Mouse (Mus musculus) urinary bladder, adult 18-20 months (tissue): ENCODE measurements around the gene Frs3.

Source experiments
- DNase-seq, 2 experiments: peaks; one replicate each; pipeline ENCODE4 v3.0.0; 2022; ENCODE audit warnings: low spot score in 2 of 2, mixed read lengths in 2 of 2

The Frs3 gene

DNA sequence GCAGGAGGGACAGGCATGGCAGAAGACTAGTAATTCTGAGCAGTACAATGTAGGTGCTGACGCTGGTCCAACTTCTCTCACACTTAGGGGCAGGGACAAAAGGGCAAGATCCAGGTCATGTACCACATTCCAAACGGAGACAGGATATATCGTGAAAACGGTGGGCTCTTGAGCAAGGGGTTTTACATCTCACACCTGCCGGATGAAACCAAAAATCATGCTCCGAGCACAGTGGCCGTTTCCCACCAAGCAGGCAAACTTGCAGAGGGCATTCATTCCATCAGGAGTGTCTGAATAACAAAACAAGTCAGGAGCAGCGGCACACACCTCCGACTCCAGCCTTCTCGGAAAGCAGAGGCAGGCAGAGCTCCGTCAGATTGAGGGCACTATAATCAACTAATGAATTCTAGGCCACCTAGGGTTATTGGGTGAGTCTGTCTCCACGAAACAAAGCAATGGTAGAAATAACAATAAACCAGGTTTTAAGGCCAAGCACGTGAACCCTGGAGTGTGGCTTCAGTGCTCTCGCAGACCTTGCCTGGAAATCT lies 46.8 kb downstream of the Frs3 start:
- DNase-seq, result no peak

DNA sequence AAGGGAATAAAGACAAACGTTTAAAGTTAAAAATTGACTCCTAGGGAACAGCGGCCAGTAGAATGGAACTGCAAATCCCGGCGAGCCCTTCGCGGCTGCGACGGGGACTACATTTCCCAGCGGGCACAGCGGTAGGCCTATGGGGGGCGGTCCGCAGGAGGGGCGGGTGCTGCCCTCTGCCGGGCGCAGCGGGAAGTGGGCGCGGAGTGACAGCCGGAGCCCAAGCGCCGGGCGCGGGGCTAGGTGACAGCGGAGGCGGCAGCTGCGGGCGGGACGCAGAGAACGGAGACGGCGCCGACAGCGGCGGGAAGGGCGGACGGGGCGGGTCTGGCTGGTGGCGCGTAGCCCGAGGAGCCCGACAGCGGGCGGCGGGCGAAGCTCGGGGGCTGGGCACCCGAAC lies 48.0 kb downstream of the Frs3 start, which contains the start of gene Tfeb:
TSS of gene Tfeb (plus strand) at position 175 of the 400 bp plus-strand sequence.
- peak; percentile 93 to 95 for DNase-seq

DNA sequence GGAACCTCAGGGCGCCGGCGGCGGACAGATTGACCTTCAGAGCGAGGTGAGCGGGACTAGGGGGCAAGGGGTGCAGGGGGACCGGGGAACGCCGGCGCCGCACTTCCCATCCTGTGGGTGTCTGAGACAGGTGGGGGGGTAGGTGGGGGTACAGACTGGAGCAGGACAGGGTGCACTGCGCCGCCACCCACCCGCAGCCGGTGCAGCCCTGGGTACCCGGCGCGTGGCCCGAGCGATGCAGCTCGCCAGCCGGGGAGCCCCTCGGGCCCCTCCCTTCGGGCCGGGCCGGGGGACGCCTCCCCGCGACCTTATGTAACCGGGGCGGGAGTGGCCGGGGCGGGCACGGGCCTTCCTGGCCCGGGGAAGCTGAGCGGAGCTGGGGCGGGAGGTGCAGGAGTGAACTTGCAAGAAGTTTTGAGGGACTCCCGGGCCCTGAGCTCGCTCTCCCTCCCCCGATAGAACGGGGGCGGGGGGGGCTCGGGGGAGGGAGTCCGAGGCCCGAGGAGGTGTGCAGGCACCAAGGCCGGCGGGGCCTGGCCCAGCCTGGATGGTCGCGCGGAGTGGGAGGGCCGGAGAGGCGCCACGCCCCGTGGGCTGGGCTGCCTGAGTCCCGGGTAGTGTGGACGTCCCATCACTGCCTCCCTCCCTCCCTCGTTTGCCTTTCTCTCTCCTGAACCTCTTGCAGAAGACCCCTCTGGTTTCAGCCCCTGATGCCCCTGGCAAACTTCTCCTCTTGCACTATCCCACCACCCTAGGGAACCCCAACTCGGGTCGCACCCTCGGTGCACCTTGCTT lies 48.6 kb downstream of the Frs3 start:
- peak; percentile 87 for DNase-seq

DNA sequence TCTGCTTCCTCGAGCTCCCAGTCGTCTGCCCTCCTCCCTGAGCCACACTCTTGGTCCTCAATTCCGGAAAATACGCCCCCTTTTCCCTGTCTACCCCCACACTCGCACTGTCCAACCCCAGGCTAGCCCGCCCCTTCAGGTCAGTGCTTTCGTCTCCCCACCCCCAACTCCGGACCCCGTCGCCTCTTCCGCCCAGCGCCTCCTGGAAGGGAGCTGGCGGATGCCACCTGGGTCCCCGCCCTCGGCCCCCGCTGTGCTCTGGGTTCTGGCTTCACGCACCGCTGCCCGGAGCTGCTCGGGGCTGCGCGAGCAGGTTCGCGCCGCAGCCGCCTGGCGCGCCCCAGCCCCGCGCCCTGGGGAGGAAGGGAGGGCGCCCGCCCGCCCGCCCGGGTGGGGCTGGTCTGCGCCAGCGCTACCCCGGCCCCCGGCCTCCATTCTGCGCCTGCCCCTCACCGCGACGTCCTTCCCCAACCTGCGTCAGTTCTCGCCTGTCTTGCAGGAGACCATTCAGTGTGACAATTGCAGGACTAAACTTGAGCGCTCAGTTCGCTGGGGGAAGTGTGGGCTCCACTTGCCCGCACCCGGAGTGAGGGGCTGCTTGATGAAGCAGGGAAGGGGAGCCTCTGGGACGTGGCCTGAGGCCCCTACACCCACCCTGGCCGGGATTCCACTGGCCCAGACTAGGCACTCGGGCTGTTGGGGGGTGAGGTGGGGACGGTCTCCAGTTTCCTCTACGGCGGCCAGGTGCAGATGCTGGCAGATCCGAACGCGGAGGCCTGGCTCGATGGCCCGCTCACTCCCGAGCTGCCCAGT lies 49.4 kb downstream of the Frs3 start:
- peak in 1 of 2 experiments; percentile 33 for DNase-seq

DNA sequence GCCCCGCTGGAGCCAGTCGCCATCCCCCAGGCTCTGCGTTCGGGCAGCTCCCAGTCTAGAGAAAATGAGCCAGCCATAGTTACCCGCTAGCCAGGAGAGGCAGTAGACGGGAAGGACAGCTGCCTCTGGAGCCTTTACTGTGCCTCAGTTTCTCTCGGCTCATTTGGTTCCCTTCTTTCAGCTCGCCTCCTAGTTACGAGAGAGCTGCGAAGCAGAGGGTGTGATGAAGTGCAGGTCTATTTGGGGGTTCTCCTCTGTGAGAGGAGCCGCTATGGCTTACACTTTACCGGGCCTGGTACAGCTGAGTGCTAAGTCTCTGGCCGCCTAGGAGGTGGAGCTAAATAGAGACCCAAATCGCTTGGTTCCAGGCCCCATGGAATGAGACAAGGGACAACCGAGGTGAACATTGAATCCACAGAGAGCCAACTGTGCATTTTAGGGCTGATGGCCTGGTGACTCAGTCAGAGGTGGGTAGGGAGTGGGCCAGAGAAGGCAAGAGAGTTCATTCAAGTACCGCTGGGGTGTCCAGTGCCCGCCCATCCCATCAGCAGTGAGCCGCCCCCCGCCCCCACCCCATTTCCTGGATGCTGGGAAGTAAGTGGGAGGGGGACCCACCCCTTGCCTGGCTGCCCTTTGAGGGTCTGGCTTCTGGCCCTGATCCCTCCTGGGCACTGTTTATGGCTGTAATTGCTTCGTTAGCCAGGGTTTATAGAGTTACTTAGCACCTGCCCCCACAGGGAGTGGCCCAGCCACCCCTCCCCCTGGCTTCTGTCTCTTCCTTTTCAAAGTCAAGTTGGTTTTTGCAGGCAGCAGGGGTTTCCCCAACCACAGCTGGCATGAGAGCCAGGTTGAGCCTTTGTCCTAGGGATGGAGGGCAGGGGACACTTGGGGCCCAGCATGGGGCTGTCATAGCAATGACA lies 50.3 kb downstream of the Frs3 start:
- DNase-seq, result no peak

DNA sequence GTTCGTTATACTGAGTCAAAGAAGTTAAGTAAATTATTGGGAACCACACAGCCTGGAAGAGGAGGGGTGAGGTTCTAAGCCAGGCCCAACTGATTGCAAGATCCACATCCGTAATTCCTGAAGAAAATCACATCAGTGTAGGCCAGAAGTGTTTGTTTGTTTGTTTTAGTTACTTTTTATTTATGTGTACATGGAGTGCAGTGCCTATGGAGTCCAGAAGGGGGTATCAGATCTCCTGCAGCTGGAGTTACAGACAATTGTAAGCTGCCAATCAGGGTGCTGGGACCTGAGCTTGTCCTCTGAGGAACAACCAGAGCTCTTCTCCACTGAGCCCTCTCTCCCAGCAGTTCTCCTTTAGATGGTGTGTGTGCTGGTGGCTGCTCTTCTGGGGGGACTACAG lies 51.4 kb downstream of the Frs3 start:
- no peak for DNase-seq

DNA sequence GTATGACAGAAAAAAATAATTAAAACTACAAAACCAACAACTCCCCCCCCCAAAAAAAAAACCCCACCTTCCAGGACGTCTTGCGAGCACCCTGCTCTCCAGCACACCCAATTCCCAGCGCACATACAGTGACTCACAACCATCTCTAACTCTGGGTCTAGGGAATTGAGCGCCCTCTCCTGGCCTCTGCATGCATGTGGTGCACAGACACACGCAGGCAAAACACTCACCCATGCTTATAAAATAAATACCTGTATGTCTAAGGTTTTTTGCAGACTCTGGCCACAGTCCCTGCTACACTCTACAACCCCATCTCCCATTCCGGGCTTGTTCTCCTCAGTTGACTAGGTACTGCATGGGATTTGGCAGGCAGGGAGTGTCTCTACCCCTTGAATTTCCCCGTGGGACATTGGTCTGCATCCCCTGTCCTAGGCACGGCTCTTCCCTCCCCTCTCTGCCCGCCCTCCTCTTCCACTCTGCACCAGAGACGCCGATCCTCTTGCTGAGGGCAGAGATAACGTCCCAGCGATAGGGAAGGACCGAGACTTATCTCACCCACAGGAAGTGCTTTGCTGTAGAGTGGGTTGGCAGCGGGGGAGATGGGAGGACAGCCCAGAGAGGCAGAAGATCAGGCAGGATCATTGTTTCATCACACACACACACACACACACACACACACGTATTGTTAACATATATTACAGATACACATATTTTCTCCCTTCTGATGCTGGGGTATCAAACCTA lies 54.3 kb downstream of the Frs3 start:
- DNase-seq, result no peak

DNA sequence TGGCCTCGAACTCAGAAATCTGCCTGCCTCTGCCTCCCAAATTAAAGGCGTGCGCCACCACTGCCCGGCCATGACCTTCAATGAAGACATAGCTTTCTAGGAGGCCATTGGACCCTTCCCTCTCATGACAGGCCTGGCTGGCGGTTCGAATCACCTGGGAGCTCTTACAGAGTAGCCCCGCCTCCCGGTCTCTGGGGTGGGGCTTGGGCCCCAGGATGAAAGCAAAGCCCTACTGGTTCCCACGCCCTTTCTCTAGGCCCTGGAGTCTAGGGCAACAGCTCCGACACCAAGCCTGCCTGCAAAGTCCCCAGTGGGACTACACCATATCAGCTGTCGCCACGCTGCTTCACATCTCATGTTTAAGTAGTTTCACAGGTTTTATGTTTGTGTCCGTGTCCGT lies 55.3 kb downstream of the Frs3 start:
- no peak for DNase-seq

DNA sequence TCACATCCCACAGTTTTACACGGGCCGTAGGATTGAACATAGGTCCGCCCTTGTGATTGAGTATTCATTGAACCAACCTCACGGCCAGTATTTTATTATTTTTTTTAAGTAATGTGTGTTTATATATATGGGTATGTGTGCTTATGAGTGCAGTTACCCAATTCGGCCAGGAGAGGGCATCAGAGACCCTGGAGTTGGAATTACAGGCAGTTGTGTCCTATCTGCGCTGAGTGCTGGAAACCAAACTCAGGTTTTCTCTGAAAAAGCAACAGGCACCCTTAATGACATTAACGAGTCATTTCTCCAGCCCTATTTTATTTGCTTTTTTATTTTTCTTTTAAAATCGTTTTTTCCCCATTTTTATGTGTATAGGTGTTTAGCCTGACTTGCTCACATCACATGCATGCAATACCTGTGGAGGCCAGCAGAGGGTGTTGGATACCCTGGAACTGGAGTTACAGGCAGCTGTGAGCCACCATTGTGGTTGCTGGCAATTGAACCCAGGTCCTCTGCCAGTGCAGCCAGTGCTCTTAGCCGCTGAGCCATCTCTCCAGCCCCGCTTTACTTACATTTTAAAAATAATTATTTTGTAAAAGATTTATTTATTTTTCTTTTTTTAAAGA lies 56.0 kb downstream of the Frs3 start:
- no peak for DNase-seq

DNA sequence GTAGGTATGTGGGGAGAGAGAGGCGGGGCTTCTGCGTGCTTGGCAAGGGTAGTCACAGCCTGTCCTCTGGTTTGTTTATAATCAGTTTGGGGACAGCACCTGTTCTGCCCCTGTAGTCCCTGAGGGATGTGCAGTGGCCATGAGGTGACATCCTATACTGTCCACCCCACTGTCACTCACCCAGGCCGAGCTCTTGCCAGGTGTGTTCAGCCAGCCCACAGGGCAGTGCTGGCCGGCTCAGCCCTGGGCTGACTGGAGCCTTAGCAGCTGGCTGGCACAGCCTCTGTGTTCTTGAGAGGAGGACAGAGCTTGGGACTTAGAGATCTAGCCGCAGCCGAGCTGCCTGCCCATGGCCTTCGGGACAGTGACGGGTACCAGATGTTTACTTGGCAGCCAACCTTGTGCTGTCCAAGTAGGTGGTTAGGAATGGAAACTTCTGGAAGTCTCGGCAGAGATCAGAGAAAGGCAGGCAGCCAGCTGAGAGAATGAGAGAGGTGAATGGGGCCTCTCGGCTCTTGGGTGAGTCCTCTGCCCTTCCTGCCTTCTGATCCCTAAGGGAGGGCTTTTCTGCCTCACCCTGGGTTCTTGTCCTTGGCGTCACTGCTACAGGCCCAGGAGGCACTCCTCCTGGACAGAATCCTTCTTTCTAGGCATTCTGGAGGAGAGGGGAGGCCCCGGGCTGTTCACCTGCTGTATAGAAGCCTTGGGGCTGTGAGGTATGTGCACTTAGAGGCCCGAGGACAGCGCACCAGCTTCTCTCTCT lies 60.1 kb downstream of the Frs3 start:
- peak in 1 of 2 experiments; percentile 42 for DNase-seq

DNA sequence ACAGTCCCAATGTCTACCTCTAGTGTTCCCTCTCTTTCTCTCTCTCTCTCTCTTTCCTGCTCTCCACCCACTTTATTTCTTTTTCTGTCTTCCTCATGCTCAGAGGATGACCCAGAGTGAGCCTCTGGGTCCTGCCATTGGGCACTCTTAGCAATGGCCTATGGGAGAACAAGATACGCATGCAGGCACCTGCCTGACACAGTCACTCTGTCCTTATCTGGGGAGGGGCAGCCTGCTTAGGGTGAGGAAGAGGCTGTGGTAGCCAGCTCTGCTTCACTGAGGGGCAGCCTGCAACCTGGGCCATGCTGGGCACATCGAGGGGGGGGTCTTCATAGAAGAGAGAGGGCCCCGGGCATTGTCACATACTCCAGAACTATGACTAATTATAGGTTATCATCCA lies 60.8 kb downstream of the Frs3 start:
- DNase-seq, result no peak

DNA sequence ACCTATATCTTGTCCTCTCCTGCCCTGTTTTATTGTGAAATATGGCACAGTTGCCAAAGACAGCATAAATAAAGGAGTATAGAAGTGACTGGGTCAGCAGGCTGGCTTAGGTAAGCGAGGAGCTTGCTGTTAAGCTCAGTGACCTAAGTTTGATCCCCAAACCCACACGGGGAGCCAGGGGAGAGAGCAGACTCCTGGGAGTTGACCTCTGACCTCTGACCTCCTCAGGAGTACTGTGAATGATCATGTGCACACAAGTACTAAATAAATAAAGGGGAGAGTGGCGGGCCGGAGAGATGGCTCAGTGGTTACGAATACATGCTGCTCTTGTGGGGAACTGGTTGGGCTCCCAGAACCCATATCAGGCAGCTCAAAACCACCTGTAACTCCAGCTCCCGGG lies 61.3 kb downstream of the Frs3 start:
- DNase-seq, result no peak

DNA sequence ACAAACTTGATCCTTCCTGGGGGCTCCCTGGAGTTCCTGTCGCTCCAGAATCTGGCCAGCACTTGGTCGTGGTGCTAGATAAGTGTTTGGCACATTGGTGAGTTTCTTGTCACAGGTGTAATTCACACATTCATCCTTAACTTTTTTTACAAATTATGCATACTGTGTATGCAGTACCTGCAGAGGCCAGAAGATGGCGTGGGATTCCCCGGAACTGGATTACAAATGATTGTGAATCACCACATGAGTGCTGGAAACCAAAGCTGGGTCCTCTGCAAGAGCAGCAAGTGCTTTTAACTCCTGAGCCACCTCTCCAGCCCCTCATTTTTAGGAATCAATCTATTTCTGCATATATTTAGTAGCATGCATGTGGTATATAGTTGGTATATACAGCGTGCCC lies 63.0 kb downstream of the Frs3 start:
- DNase-seq, result no peak

DNA sequence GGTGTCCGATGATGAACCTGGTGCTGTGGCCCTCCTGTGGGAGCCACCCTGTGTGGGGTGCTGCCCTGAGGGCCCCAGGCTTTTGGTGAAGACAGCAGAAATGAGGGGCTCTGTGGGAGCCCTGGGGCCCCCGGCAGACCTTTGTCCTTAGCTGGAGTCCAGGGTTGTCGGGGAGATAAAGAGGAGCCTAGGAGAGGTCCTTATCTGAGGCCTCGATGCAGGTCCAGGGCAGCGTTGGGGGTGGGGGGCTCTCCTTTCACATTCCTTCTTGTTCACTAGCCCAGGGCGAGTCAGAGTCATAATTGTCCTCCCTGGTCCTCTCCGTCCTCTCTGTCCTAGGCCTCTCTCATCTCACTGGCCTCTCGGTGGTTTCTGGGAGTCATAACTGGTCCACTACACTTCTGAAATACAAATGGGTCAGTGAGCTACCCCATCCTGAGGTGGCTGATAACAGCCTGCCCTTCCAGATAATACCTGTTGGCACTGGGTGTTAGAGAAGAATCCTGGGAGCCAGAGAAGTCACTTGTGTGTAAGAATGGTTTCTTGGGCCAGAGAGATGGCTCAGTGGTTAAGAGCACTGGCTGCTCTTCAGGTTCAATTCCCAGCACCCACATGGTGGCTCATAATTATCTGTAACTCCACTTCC lies 64.4 kb downstream of the Frs3 start:
- DNase-seq, result no peak
